Mouse (Mus musculus) heart, postnatal 0 days (tissue): ENCODE data around the gene Vtn.

Experiments
- CTCF ChIP-seq: IDR thresholded peaks from 2 replicates; pipeline ENCODE4 v1.5.1; 2016; ENCODE audit warnings: antibody characterized with exemption, control low read depth, low read depth
- EP300 ChIP-seq: IDR thresholded peaks from 2 replicates; pipeline ENCODE4 v1.6.1; 2016; ENCODE audit warnings: antibody characterized with exemption, low read depth

- TF ChIP-seq EP300 (no peak), CTCF (peak; percentile 62)
Measured at GRCm38 (mm10) chr11:78455308-78455707, 43.6 kb upstream of the Vtn start.
